Mouse (Mus musculus) ES-Bruce4 (cell line): ENCODE results near the gene Rgs12. TPM values are rescaled to one million over a fixed set of nuclear protein-coding genes. Genes with fewer than 3 reads are reported as not detected.

Experiments
- H3K27ac ChIP-seq: 2 replicates; pipeline ENCODE4 v1.5.1; 2012; ENCODE audit warnings: low read length, inconsistent platforms; ENCODE audit not compliant: insufficient read depth
- H3K27me3 ChIP-seq: 2 replicates; pipeline ENCODE4 v1.6.1; 2012; ENCODE audit warnings: mild to moderate bottlenecking, low read length, inconsistent platforms; ENCODE audit not compliant: control insufficient read depth, poor library complexity, insufficient read depth, severe bottlenecking
- H3K36me3 ChIP-seq: 2 replicates; pipeline ENCODE4 v1.6.1; 2012; ENCODE audit warnings: inconsistent platforms, mild to moderate bottlenecking, low read length, moderate library complexity; ENCODE audit not compliant: control insufficient read depth, poor library complexity, insufficient read depth, severe bottlenecking
- H3K4me1 ChIP-seq: one replicate; pipeline ENCODE4 v1.8.1; 2011; ENCODE audit warnings: low read length; ENCODE audit not compliant: control insufficient read depth, insufficient read depth
- H3K4me3 ChIP-seq: 2 replicates; pipeline ENCODE4 v1.5.1; 2011; ENCODE audit warnings: low read depth, mild to moderate bottlenecking, low read length
- H3K9ac ChIP-seq: 2 replicates; pipeline ENCODE4 v1.6.1; 2012; ENCODE audit warnings: low read depth, mild to moderate bottlenecking, inconsistent platforms; ENCODE audit not compliant: poor library complexity, severe bottlenecking
- H3K9me3 ChIP-seq: replicated peaks from 2 replicates; pipeline ENCODE4 v1.6.1; 2012; ENCODE audit warnings: mild to moderate bottlenecking, low read length, inconsistent platforms; ENCODE audit not compliant: control insufficient read depth, poor library complexity, insufficient read depth, severe bottlenecking
- CTCF ChIP-seq: IDR thresholded peaks from one replicate; pipeline ENCODE4 v1.8.1; 2011; ENCODE audit warnings: low read depth, low read length
- EP300 ChIP-seq: IDR thresholded peaks from 2 replicates; pipeline ENCODE4 v1.6.1; 2011; ENCODE audit warnings: low read depth, low read length; ENCODE audit not compliant: insufficient read depth
- POLR2A ChIP-seq: IDR thresholded peaks from one replicate; pipeline ENCODE4 v1.8.1; 2011; ENCODE audit warnings: low read length; ENCODE audit not compliant: insufficient read depth
- polyA plus RNA-seq: library from polyadenylated mRNA; stranded (reverse); fragments of >200 nt; gene quantifications from 2 replicates; pipeline ENCODE4 v1.2.4, GENCODE M21; 2011; ENCODE audit warnings: low read depth; ENCODE audit not compliant: missing spikeins, insufficient read depth, insufficient read length

The Rgs12 gene
- polyA plus RNA-seq, 1 experiment, result 23.4 TPM

GRCm38 (mm10) chr5:34981734-34982133 is 32.5 kb downstream of the Rgs12 start:
- Histone ChIP-seq H3K9ac (no peak overlapping the region), H3K4me1 (peaks cover 3% of the 10 kb centered on the region), H3K4me3 (no peak overlapping the region), H3K27ac (no peak overlapping the region), H3K27me3 (no peaks in the 10 kb centered on the region), H3K9me3 (no peaks in the 10 kb centered on the region), H3K36me3 (no peaks in the 10 kb centered on the region)
- no peak for TF ChIP-seq CTCF
- no peak for TF ChIP-seq EP300
- no peak for TF ChIP-seq POLR2A

- no peaks in the 10 kb centered on the region for H3K27me3 ChIP-seq
- no peak overlapping the region for H3K27ac ChIP-seq
- no peak overlapping the region for H3K9ac ChIP-seq
- no peaks in the 10 kb centered on the region for H3K36me3 ChIP-seq
- TF ChIP-seq EP300 (no peak), CTCF (no peak), POLR2A (no peak)
- no peaks in the 10 kb centered on the region for H3K9me3 ChIP-seq
- H3K4me1 ChIP-seq, result peaks cover 3% of the 10 kb centered on the region
- no peak overlapping the region for H3K4me3 ChIP-seq
These were observed 35.7 kb downstream of the Rgs12 start for GRCm38 (mm10) chr5:34984933-34985332.

- no peaks in the 10 kb centered on the region for H3K36me3 ChIP-seq
These were observed 36.6 kb downstream of the Rgs12 start for GRCm38 (mm10) chr5:34985867-34986266.

GRCm38 (mm10) chr5:34987396-34987795 is 38.2 kb downstream of the Rgs12 start:
- H3K4me3 ChIP-seq, result no peak overlapping the region
- H3K36me3 ChIP-seq, result no peaks in the 10 kb centered on the region

More at GRCm38 (mm10) chr5:34985867-34986266, 36.6 kb downstream of the Rgs12 start:
- H3K4me3 ChIP-seq, result no peak overlapping the region
- H3K4me1 ChIP-seq, result peaks cover 3% of the 10 kb centered on the region
- H3K9ac ChIP-seq, result no peak overlapping the region
- H3K9me3 ChIP-seq, result no peaks in the 10 kb centered on the region
- no peaks in the 10 kb centered on the region for H3K27me3 ChIP-seq
- no peak overlapping the region for H3K27ac ChIP-seq
- peak; percentile 91 for TF ChIP-seq CTCF
- TF ChIP-seq POLR2A, result no peak
- TF ChIP-seq EP300, result no peak

GRCm38 (mm10) chr5:34988690-34989089 is 39.4 kb downstream of the Rgs12 start:
- TF ChIP-seq EP300, result no peak
- TF ChIP-seq CTCF, result no peak
- no peak for TF ChIP-seq POLR2A
- Histone ChIP-seq H3K27me3 (no peaks in the 10 kb centered on the region), H3K4me1 (peaks cover 1% of the 10 kb centered on the region), H3K27ac (no peak overlapping the region), H3K9ac (no peak overlapping the region), H3K9me3 (no peaks in the 10 kb centered on the region), H3K4me3 (no peak overlapping the region), H3K36me3 (no peaks in the 10 kb centered on the region)

More at GRCm38 (mm10) chr5:34987396-34987795, 38.2 kb downstream of the Rgs12 start:
- no peak overlapping the region for H3K9ac ChIP-seq
- H3K27ac ChIP-seq, result no peak overlapping the region
- H3K4me1 ChIP-seq, result peaks cover 1% of the 10 kb centered on the region
- H3K27me3 ChIP-seq, result no peaks in the 10 kb centered on the region
- no peak for TF ChIP-seq POLR2A
- no peak for TF ChIP-seq EP300
- TF ChIP-seq CTCF, result no peak
- H3K9me3 ChIP-seq, result no peaks in the 10 kb centered on the region

- Histone ChIP-seq H3K27ac (no peak overlapping the region), H3K4me1 (peaks cover 1% of the 10 kb centered on the region), H3K27me3 (no peaks in the 10 kb centered on the region), H3K4me3 (no peak overlapping the region), H3K9me3 (no peaks in the 10 kb centered on the region), H3K36me3 (no peaks in the 10 kb centered on the region), H3K9ac (no peak overlapping the region)
- TF ChIP-seq EP300, result no peak
- no peak for TF ChIP-seq CTCF
- TF ChIP-seq POLR2A, result no peak
These were observed 40.1 kb downstream of the Rgs12 start for GRCm38 (mm10) chr5:34989321-34989772.
